Mouse (Mus musculus) kidney, postnatal 0 days (tissue): ENCODE data around the gene Rgs3. TPM values are rescaled to one million over a fixed set of nuclear protein-coding genes. Genes with fewer than 3 reads are reported as not detected.

Source experiments
- ATAC-seq: fragments of 200-750 bp; cut with Nextera tagmentation; replicated peaks from 2 replicates; pipeline ENCODE4 v1.8.0; 2017; ENCODE audit warnings: low read depth, moderate number of reproducible peaks, moderate TSS enrichment, moderate library complexity; ENCODE audit not compliant: low FRiP score
- DNase-seq: peaks from one replicate; pipeline ENCODE4 v3.0.0-alpha.2; 2016; ENCODE audit warnings: low spot score
- H3K27ac ChIP-seq: fragments of 300-500 bp; sonication (generic); 2 replicates; pipeline ENCODE4 v1.5.1; 2014; ENCODE audit warnings: mild to moderate bottlenecking
- H3K27me3 ChIP-seq: fragments of 300-500 bp; sonication (generic); 2 replicates; pipeline ENCODE4 v1.6.1; 2014; ENCODE audit warnings: low read length, mixed read lengths; ENCODE audit not compliant: insufficient read depth
- H3K36me3 ChIP-seq: fragments of 300-500 bp; sonication (generic); 2 replicates; pipeline ENCODE4 v1.6.1; 2014; ENCODE audit warnings: low read length, mixed read lengths; ENCODE audit not compliant: insufficient read depth
- H3K4me1 ChIP-seq: fragments of 300-500 bp; sonication (generic); replicated peaks from 2 replicates; pipeline ENCODE4 v1.6.1; 2014; ENCODE audit warnings: antibody characterized with exemption, low read length, mixed read lengths; ENCODE audit not compliant: insufficient read depth
- H3K4me2 ChIP-seq: fragments of 300-500 bp; sonication (generic); 2 replicates; pipeline ENCODE4 v1.6.1; 2014; ENCODE audit warnings: mild to moderate bottlenecking, low read length, moderate library complexity, mixed read lengths
- H3K4me3 ChIP-seq: fragments of 300-500 bp; sonication (generic); replicated peaks from 2 replicates; pipeline ENCODE4 v1.5.1; 2014; ENCODE audit warnings: low read depth, low read length
- H3K9ac ChIP-seq: fragments of 300-500 bp; sonication (generic); 2 replicates; pipeline ENCODE4 v1.6.1; 2014; ENCODE audit warnings: low read depth, low read length
- H3K9me3 ChIP-seq: fragments of 300-500 bp; sonication (generic); replicated peaks from 2 replicates; pipeline ENCODE4 v1.6.1; 2016; ENCODE audit warnings: low read length, inconsistent platforms, mixed read lengths
- CTCF ChIP-seq: IDR thresholded peaks from 2 replicates; pipeline ENCODE4 v1.5.1; 2016; ENCODE audit warnings: antibody characterized with exemption, low read depth, mild to moderate bottlenecking, moderate library complexity
- WGBS: fragments of 180-500 bp; shearing (Covaris S2); extraction: QIAGEN DNeasy Blood & Tissue Kit; methylation state at CpG from one replicate; pipeline ENCODE4 v1.1.7; 2014; 5-methylcytosine and 5-hydroxymethylcytosine counted together
- polyA plus RNA-seq: library from polyadenylated mRNA; unstranded; fragments of >200 nt; fragmentation: Nextera tagmentation; extraction: Ambion mirVana; gene quantifications from 2 replicates; pipeline ENCODE4 v1.2.1, GENCODE M21; 2015

The Rgs3 gene
- polyA plus RNA-seq, 1 experiment from 2014 or later, result 41.4 TPM

GRCm38 (mm10) chr4:62736421-62736820, 176.8 kb downstream of the Rgs3 start:
- H3K27ac ChIP-seq, result peak overlapping the region; percentile 55
- no peaks in the 10 kb centered on the region for H3K36me3 ChIP-seq
- no peak for DNase-seq
- no peak for TF ChIP-seq CTCF
- 43% methylated on average over 7 of the region's 7 CpGs for WGBS
- H3K9me3 ChIP-seq, result no peaks in the 10 kb centered on the region
- H3K4me3 ChIP-seq, result no peak overlapping the region
- H3K4me1 ChIP-seq, result peaks cover 32% of the 10 kb centered on the region
- no peak overlapping the region for H3K4me2 ChIP-seq
- ATAC-seq, result no peak
- no peak overlapping the region for H3K9ac ChIP-seq
- H3K27me3 ChIP-seq, result no peaks in the 10 kb centered on the region

- no peak for TF ChIP-seq CTCF
- WGBS, result 62% methylated on average over 3 of the region's 3 CpGs
- no peak for DNase-seq
- Histone ChIP-seq H3K4me3 (no peak overlapping the region), H3K4me2 (no peak overlapping the region), H3K4me1 (peaks cover 36% of the 10 kb centered on the region), H3K9ac (no peak overlapping the region), H3K27ac (peak overlapping the region; percentile 55; the same call in 1 of the 2 replicates), H3K9me3 (no peaks in the 10 kb centered on the region), H3K36me3 (no peaks in the 10 kb centered on the region), H3K27me3 (no peaks in the 10 kb centered on the region)
- no peak for ATAC-seq
These were observed 177.3 kb downstream of the Rgs3 start for GRCm38 (mm10) chr4:62736904-62737303.

- Histone ChIP-seq H3K27ac (peak overlapping the region; percentile 63), H3K36me3 (no peaks in the 10 kb centered on the region), H3K4me1 (peaks cover 37% of the 10 kb centered on the region), H3K4me2 (no peak overlapping the region), H3K9ac (no peak overlapping the region), H3K27me3 (no peaks in the 10 kb centered on the region), H3K4me3 (no peak overlapping the region), H3K9me3 (no peaks in the 10 kb centered on the region)
- 20% methylated on average over 9 of the region's 9 CpGs for WGBS
- peak; percentile 25; the same call in 1 of the 2 replicates for TF ChIP-seq CTCF
- ATAC-seq (peak; percentile 81), DNase-seq (peak; percentile 86)
These were observed 178.5 kb downstream of the Rgs3 start for GRCm38 (mm10) chr4:62737983-62738695.

GRCm38 (mm10) chr4:62738996-62739395, 179.3 kb downstream of the Rgs3 start:
- DNase-seq, result no peak
- peak overlapping the region; percentile 63; the same call in 1 of the 2 replicates for H3K27ac ChIP-seq
- H3K27me3 ChIP-seq, result no peaks in the 10 kb centered on the region
- no peaks in the 10 kb centered on the region for H3K9me3 ChIP-seq
- H3K4me2 ChIP-seq, result no peak overlapping the region
- WGBS, result 73% methylated on average over 3 of the region's 3 CpGs
- no peaks in the 10 kb centered on the region for H3K36me3 ChIP-seq
- peaks cover 40% of the 10 kb centered on the region for H3K4me1 ChIP-seq
- ATAC-seq, result no peak
- no peak for TF ChIP-seq CTCF
- no peak overlapping the region for H3K9ac ChIP-seq
- H3K4me3 ChIP-seq, result no peak overlapping the region

- no peak for DNase-seq
- H3K36me3 ChIP-seq, result no peaks in the 10 kb centered on the region
- no peak overlapping the region for H3K4me3 ChIP-seq
- H3K4me2 ChIP-seq, result no peak overlapping the region
- no peaks in the 10 kb centered on the region for H3K27me3 ChIP-seq
- WGBS, result 96% methylated on average over 4 of the region's 4 CpGs
- no peak for TF ChIP-seq CTCF
- H3K27ac ChIP-seq, result no peak overlapping the region
- no peaks in the 10 kb centered on the region for H3K9me3 ChIP-seq
- ATAC-seq, result no peak
- H3K4me1 ChIP-seq, result peaks cover 40% of the 10 kb centered on the region
- no peak overlapping the region for H3K9ac ChIP-seq
These were observed 179.9 kb downstream of the Rgs3 start for GRCm38 (mm10) chr4:62739591-62739990.

GRCm38 (mm10) chr4:62740282-62741054, 180.8 kb downstream of the Rgs3 start:
- ATAC-seq (no peak), DNase-seq (no peak)
- Histone ChIP-seq H3K27me3 (no peaks in the 10 kb centered on the region), H3K27ac (no peak overlapping the region), H3K4me2 (no peak overlapping the region), H3K9me3 (no peaks in the 10 kb centered on the region), H3K36me3 (no peaks in the 10 kb centered on the region), H3K4me1 (peaks cover 35% of the 10 kb centered on the region), H3K9ac (no peak overlapping the region), H3K4me3 (no peak overlapping the region)
- 87% methylated on average over 6 of the region's 6 CpGs for WGBS
- TF ChIP-seq CTCF, result no peak
